Mouse (Mus musculus) kidney, postnatal 4 days (tissue): Measurements from ENCODE around the gene Agap2.
A peak's percentile ranks its signal among the peaks of the same experiment; 100 is the strongest.

Experiments used
- DNase-seq, 2 experiments: peaks; one replicate each; pipeline ENCODE4 v3.0.0; 2021; ENCODE audit warnings: mixed read lengths in 2 of 2

Agap2 gene

GRCm38 (mm10) chr10:127107563-127108261, 32.6 kb downstream of the Agap2 start:
- DNase-seq = no peak

- DNase-seq = no peak
Observed at GRCm38 (mm10) chr10:127108262-127108583, 33.1 kb downstream of the Agap2 start.

DNA sequence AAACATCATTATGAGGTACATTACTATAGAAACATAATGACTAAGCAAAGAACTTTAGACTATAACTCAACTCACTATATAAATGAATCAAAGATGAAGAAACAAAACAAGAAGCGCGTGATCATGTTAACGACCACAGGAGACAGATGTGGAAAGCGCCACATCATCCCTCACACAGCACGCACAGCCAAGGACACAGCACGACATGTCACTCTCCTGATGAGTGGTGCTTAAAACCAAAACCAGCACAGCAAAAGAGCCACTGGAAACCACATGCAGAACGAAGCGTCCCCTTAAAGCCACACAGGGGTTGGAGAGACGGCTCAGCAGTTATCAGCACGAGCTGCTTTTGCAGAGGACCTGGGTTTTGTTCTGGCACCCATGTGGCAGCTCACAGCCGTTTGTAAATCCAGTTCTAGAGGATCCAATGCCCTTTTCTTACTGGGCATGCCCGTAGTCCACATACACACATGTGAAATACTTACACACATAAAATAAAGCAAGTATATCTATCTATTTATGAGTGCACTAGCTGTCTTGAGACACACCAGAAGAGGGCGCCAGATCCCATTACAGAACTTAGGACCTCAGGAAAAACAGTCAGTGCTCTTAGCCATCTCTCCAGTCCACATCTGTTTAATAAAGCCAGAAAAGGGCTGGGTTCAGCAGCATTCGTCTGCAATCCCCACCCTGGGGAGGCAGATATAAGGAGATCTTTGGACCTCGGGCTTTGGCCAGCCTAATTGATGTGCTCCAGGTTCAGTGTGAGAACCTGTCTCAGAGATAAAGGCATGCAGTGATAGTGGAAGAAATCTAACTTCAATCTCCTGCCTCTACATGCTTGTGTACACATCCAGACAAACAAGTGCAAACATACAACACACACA, 36.2 kb downstream of the Agap2 start:
- no peak for DNase-seq

- DNase-seq = no peak
Observed at GRCm38 (mm10) chr10:127114408-127114807, 39.3 kb downstream of the Agap2 start.

- no peak for DNase-seq
Observed at GRCm38 (mm10) chr10:127115068-127115467, 40.0 kb downstream of the Agap2 start.

DNA sequence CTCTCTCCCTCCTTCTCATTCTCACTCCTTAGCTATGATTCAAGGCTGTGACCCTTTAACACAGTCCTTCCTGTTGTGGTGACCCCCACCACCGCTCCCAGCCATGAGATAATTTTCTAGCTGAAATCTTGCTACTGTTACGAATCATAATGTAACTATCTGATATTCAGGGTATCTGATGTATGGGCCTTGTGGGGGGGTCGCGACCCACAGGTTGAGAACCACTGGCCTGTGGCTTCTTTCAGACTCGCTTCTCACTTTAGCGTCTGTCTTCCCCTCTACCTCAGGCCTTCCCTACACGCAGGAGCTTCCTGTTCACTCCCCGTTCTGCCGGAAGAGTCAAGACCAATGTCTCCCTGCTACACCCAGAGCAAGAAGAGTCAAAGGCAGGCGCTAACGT, 43.4 kb downstream of the Agap2 start:
- no peak for DNase-seq

DNA sequence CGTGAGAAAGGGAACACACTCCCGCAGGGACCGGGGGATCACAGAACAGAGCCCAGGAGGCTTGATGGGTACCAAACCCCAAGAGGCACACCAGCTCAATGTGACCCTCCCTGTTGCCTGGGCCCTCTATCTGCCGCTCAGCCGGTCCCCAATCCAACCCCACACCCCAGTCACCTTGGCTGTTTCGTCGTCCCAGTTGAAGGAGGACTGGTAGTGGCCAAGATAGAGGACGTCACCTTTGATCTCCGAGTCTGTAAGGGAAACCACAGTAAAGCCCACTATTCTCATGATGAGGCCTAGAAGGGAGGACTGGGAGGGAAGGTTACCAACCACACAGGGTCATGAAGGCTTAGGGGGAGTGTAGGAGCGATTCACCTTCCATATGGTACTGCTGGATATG, 44.1 kb downstream of the Agap2 start:
- DNase-seq = no peak

GRCm38 (mm10) chr10:127120301-127121065, 45.4 kb downstream of the Agap2 start:
- DNase-seq = peak; percentile 14 to 15

- DNase-seq = peak; percentile 97
Observed at GRCm38 (mm10) chr10:127121066-127121477, 46.0 kb downstream of the Agap2 start, which contains the start of gene Os9. Gene Os9, minus strand, starts transcription at chr10:127121131.

DNA sequence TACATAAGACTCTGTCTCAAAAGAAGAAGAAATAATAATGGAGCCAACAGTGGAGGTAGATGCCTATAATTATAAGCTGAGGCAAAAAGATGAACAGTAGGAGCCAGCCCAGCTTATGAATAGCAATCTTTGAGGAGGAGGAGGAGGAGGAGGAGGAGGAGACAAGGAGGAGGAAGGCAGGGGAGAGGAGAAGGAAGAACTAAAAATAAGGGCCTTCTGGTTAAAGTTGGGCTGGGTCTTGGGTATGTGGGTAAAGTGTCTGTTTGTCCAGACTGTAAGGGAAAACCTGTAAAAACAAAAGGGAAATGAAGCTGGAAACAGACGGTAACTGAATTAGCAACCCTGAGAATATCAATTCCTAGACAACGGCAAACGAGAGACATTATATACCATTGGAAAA, 46.9 kb downstream of the Agap2 start:
- no peak for DNase-seq

- peak; percentile 39 to 57 for DNase-seq
Observed at GRCm38 (mm10) chr10:127122784-127123435, 47.8 kb downstream of the Agap2 start.

DNA sequence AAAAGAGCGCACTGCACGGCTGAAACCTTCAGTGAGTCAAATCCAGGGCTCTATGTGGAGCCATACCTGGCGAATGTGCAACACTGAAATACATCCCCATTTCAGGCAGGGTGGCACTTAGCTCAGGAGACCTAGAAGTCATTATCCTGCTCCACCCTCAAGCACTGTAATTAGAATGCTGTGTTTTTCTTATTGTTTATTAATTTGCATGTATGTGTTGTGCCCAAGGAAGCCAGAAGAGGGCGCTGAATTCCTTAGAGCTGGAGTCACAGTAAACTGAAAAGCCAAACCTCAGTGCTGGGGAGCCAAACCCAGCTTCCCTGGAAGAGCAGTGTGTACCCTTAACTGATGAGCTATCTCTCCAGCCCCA, 48.3 kb downstream of the Agap2 start:
- peak; percentile 75 to 82 for DNase-seq

- DNase-seq = peak; percentile 24 to 59
Observed at GRCm38 (mm10) chr10:127125210-127126001, 50.3 kb downstream of the Agap2 start.

- DNase-seq = no peak
Observed at GRCm38 (mm10) chr10:127126579-127126978, 51.5 kb downstream of the Agap2 start.

DNA sequence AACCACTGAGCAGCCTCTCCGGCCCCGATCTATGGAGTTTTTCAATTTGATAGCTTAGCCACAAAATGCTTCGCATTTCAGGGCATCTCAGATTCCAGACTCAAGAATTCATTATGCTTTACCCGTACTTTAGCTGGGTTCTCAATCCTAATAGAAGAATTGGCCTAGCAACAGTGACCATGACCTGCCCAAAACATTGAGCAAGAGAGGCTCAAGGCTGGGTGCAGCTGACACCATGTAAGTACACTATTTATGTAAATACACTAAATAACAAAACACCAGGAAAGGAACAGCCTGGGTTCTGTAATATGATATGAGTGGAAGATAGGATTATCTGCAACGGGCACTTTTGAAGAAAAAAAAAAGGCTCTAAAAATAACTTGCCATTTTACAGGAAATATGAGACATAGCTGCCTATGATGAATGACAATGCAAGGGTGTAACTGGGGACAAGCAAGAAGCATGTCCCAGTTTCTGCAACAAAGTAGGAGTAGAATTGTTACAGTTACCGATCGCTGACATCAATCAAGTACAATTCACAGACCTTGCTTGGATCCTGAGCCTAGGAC, 52.7 kb downstream of the Agap2 start:
- DNase-seq = no peak

DNA sequence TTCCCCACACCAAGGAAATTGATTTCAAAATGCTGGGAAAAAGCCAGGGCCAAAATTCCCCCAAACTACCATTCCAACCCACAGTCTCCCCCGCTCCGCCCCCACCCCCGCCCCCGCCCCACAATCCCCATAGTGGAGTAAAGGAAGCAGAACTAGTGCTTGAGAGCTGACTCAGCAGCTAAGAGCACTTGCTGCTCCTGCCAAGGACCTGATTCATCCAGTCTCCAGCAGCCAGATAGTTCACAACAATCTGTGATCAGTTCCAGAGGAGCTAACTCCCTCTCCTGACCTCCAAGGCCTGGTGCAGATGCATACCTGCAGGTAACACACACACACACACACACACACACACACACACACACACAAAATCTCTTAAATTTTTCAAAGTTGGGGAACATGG, 54.3 kb downstream of the Agap2 start:
- no peak for DNase-seq

GRCm38 (mm10) chr10:127132469-127132868, 57.4 kb downstream of the Agap2 start:
- no peak for DNase-seq

GRCm38 (mm10) chr10:127134394-127135035, 59.4 kb downstream of the Agap2 start:
- DNase-seq = peak in 1 of 2 experiments; percentile 43

DNA sequence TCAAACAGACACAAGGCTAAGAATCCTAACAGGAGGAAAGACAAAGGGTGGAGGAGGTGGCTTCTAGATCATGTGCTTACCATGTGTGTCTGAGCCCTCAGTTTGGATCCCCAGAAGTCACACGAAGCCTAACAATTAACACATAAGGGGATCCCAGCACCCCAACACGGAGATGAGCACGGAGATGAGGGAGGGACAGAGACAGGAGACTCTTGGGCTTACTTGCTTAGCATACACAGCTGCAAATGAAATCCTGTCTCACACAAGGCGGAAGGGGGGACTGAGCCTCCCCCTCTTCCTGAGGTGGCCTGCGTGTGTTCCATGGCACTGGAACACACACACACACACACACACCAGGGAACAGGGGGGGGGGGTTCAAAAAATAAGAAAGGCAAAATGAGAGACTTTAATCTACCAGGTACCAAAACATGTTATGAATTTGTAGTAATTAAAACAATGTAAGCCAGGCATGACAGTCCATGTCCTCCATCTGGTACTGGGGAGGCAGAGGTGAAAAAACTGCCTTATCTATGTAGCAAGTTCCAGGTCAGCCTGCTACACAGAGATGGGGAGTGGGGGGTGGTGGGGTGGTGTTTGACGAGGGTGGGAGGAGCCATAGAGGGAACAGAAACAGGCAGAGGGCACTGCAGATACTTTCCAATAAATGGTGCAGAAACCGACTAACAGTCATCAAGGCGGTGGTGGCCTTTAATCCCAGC, 60.2 kb downstream of the Agap2 start:
- no peak for DNase-seq

DNA sequence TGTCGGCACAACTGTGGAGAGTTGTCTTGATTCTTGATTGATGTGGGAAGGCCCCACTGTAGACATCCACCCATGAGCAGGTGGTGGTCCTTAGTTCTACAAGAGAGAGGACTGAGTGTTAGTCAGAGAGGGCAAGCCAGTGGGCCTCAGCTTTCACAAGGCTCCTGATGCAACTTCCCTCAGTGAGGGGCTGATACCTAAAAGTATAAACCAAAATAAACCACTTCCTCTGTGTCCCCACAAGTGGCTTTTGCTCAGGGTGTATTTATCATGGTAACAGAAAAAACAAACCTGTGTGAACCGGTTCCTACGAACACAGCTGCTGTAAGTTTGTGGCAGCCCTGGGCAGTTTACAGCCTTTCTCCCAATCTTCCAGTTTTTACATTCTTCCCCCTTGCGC, 61.4 kb downstream of the Agap2 start:
- DNase-seq = no peak
